Comparison of ENCODE assay signal across 8 mouse cellular contexts in the genomic region with DNA sequence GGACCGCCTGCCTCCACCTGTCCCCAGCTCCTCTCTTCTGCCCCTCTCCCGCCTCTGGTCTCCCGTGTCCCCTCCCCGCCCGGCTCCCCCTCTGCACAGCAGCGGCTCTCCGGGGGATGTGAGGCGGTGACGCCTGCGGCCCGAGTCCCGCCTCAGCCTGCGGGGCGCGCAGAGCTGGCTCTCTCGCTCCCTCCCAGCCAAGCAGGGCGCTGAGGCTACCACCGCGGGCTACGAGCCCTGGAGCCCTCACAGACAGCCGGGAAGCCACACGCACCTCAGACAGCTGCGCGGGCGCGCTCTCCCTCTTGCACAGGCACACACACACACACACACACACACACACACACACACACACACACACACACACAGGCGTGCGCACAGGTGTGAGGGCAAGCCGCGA. TPM values are rescaled to one million over a fixed set of nuclear protein-coding genes. Genes with fewer than 3 reads are reported as not detected.
DNase-seq lines count a peak whose midpoint lies in the region.

No protein-coding gene starts in this region.

- peak; percentile 6 for DNase-seq in gastrocnemius, adult 18-20 months (ENCODE audit: low spot score)
- DNase-seq in gastrocnemius, postnatal 36 days, result no peak
- peak; percentile 5 for DNase-seq in CD4-positive helper T cell, adult 2 months (ENCODE audit: low read depth, low spot score)
- DNase-seq in cerebellum, postnatal 25 days, result peak; percentile 81 to 83
- peak; percentile 12 to 16 for DNase-seq in gastrocnemius, postnatal 4 days (ENCODE audit: low spot score in 2 of 2)
- peak; percentile 35 to 63 for DNase-seq in layer of hippocampus, postnatal 25 days (ENCODE audit: extremely low spot score in 1 of 2, low spot score in 1 of 2)
- DNase-seq in mesoderm, embryonic 11.5 days (ENCODE audit: low read depth, low spot score), result peak; percentile 54
- peak; percentile 53 for DNase-seq in testis, postnatal 10 days (ENCODE audit: low spot score)

- intact Hi-C loops in gastrocnemius, postnatal 36 days (cut with DNase I), result no loop called here

RNA-seq across cellular contexts. Expression of a gene that starts 0.4 kb away (rescaled TPM):
- under 1 TPM in 1 of 2 experiments, not detected in 1; 0.09 TPM for total RNA-seq in gastrocnemius, adult 18-20 months (2021)
- under 1 TPM in 1 of 2 experiments, not detected in 1; 0.15 TPM for total RNA-seq in gastrocnemius, postnatal 36 days (2021)
- total RNA-seq in gastrocnemius, postnatal 4 days (2021), result under 1 TPM; 0.10 to 0.32 TPM
- 100 to 1,000 TPM; 111 to 147 TPM for total RNA-seq in layer of hippocampus, postnatal 25 days (2021)

Comparison
In these comparisons a context has a peak if more than half of its experiments do, and no peak if none do; other contexts are left out.
1. DNase-seq: peak in gastrocnemius, adult 18-20 months (single experiment), CD4-positive helper T cell, adult 2 months (single experiment), cerebellum, postnatal 25 days (2 of 2), gastrocnemius, postnatal 4 days (2 of 2), layer of hippocampus, postnatal 25 days (2 of 2), mesoderm, embryonic 11.5 days (single experiment) and testis, postnatal 10 days (single experiment); none in gastrocnemius, postnatal 36 days (0 of 2).
2. RNA of a gene that starts 0.4 kb away (total RNA-seq): 111 to 147 TPM in layer of hippocampus, postnatal 25 days; 0.10 to 0.32 TPM in gastrocnemius, postnatal 4 days, 0.15 TPM in gastrocnemius, postnatal 36 days and 0.09 TPM in gastrocnemius, adult 18-20 months; every median in the first group is over 10 times any median in the second.